Mouse (Mus musculus) MEL (cell line): Measurements from ENCODE around the gene Cenpj.

ENCODE experiments used
- CTCF ChIP-seq, 3 experiments: IDR thresholded peaks in 2 of 3; conservative IDR thresholded peaks in 1 of 3; 2 replicates each; pipeline ENCODE4 v1.5.1; 2011 to 2012; ENCODE audit warnings: low read length in 3 of 3, low read depth in 2 of 3, mild to moderate bottlenecking in 2 of 3, improper control_type of control experiment in 1 of 3, inconsistent platforms in 1 of 3, mixed read lengths in 1 of 3, moderate library complexity in 1 of 3; ENCODE audit not compliant: control insufficient read depth in 1 of 3, insufficient read depth in 1 of 3, poor library complexity in 1 of 3, severe bottlenecking in 1 of 3
- E2F4 ChIP-seq: IDR thresholded peaks from 2 replicates; pipeline ENCODE4 v1.6.1; 2011; ENCODE audit warnings: low read depth, low read length, improper control_type of control experiment, borderline replicate concordance
- ELF1 ChIP-seq: IDR thresholded peaks from 2 replicates; pipeline ENCODE4 v1.6.1; 2014; ENCODE audit warnings: low read depth, mild to moderate bottlenecking, inconsistent platforms, low read length, improper control_type of control experiment, moderate library complexity
- EP300 ChIP-seq, 2 experiments: IDR thresholded peaks; 2 replicates each; pipeline ENCODE4 v1.6.1; 2011; ENCODE audit warnings: improper control_type of control experiment in 2 of 2, low read length in 2 of 2, low read depth in 1 of 2, mild to moderate bottlenecking in 1 of 2
- GATA1 ChIP-seq: IDR thresholded peaks from 2 replicates; pipeline ENCODE4 v1.6.1; 2011; ENCODE audit warnings: low read depth, low read length, improper control_type of control experiment
- JUND ChIP-seq: IDR thresholded peaks from 2 replicates; pipeline ENCODE4 v1.6.1; 2011; ENCODE audit warnings: low read depth, mild to moderate bottlenecking, improper control_type of control experiment, low read length
- MAFK ChIP-seq: IDR thresholded peaks from 2 replicates; pipeline ENCODE4 v1.6.1; 2011; ENCODE audit warnings: low read depth, mild to moderate bottlenecking, low read length, improper control_type of control experiment, borderline replicate concordance
- NRF1 ChIP-seq: IDR thresholded peaks from 2 replicates; pipeline ENCODE4 v1.6.1; 2014; ENCODE audit warnings: low read depth, mild to moderate bottlenecking, inconsistent platforms, low read length, improper control_type of control experiment, moderate library complexity; ENCODE audit not compliant: poor library complexity, insufficient read depth, severe bottlenecking
- POLR2A ChIP-seq, 2 experiments: IDR thresholded peaks; 2 replicates each; pipeline ENCODE4 v1.6.1; 2011 to 2012; ENCODE audit warnings: low read length in 2 of 2, mild to moderate bottlenecking in 2 of 2, control low read depth in 1 of 2, improper control_type of control experiment in 1 of 2, low read depth in 1 of 2, moderate library complexity in 1 of 2; ENCODE audit not compliant: control insufficient read depth in 1 of 2, insufficient read depth in 1 of 2, poor library complexity in 1 of 2
- RAD21 ChIP-seq: IDR thresholded peaks from 2 replicates; pipeline ENCODE4 v1.6.1; 2011; ENCODE audit warnings: mild to moderate bottlenecking, low read depth, low read length, improper control_type of control experiment
- RCOR1 ChIP-seq: IDR thresholded peaks from 2 replicates; pipeline ENCODE4 v1.6.1; 2012; ENCODE audit warnings: low read depth, mild to moderate bottlenecking, inconsistent platforms, low read length, improper control_type of control experiment
- TCF12 ChIP-seq: IDR thresholded peaks from 2 replicates; pipeline ENCODE4 v1.6.1; 2014; ENCODE audit warnings: low read depth, mild to moderate bottlenecking, inconsistent platforms, low read length, improper control_type of control experiment, moderate library complexity
- ZNF384 ChIP-seq: IDR thresholded peaks from 2 replicates; pipeline ENCODE4 v1.6.1; 2012; ENCODE audit warnings: low read depth, mild to moderate bottlenecking, inconsistent platforms, low read length, improper control_type of control experiment

- TF ChIP-seq ZNF384 (no peak), CTCF (IDR thresholded peaks at IDR 0.05 in 2 of 3, conservative IDR thresholded peaks at IDR 0.05 in 1 of 3; ENCODE audit: control insufficient read depth in 1 of 3, insufficient read depth in 1 of 3, low read depth in 2 of 3, low read length in 3 of 3, poor library complexity in 1 of 3, severe bottlenecking in 1 of 3) (no peak), RCOR1 (no peak), E2F4 (no peak), MAFK (no peak), RAD21 (no peak), JUND (no peak), NRF1 (no peak), POLR2A (IDR thresholded peaks at IDR 0.05; ENCODE audit: control insufficient read depth in 1 of 2, insufficient read depth in 1 of 2, low read depth in 1 of 2, low read length in 2 of 2, poor library complexity in 1 of 2) (no peak), EP300 (IDR thresholded peaks at IDR 0.05; ENCODE audit: low read depth in 1 of 2, low read length in 2 of 2) (no peak), GATA1 (no peak), ELF1 (no peak), TCF12 (no peak)
These were observed 17.0 kb upstream of the Cenpj start for GRCm38 (mm10) chr14:56592191-56592590.
